42 mouse cellular contexts compared by ENCODE assay signal in genomic region chr16:32405716-32406115, GRCm38 (mm10). TPM values are rescaled to one million over a fixed set of nuclear protein-coding genes. Genes with fewer than 3 reads are reported as not detected.
"Had no signal": no experiment of that assay in that cellular context is flagged by ENCODE, and none has a peak within 500 bp of the region (broad histone marks: within the 10 kb centered on the region; RNA-seq: fewer than 3 reads in every experiment).

No protein-coding gene starts in this region.

- H3K4me3 ChIP-seq: limb, embryonic 10.5 days; limb, embryonic 12.5 days; limb, embryonic 13.5 days; limb, embryonic 15.5 days; liver, embryonic 12.5 days; liver, embryonic 13.5 days; liver, embryonic 15.5 days; lung, embryonic 15.5 days; megakaryocyte, embryonic 14.5 days; midbrain, embryonic 10.5 days; midbrain, embryonic 12.5 days; midbrain, embryonic 15.5 days; myocyte; neural tube, embryonic 12.5 days had no signal

- H3K36me3 ChIP-seq: limb, embryonic 10.5 days; limb, embryonic 12.5 days; limb, embryonic 13.5 days; limb, embryonic 15.5 days; liver, embryonic 12.5 days; liver, embryonic 13.5 days; liver, embryonic 15.5 days; lung, embryonic 15.5 days; midbrain, embryonic 10.5 days; midbrain, embryonic 12.5 days; midbrain, embryonic 15.5 days; neural tube, embryonic 12.5 days had no signal

- H3K27me3 ChIP-seq: limb, embryonic 12.5 days; limb, embryonic 13.5 days; limb, embryonic 15.5 days; liver, embryonic 12.5 days; liver, embryonic 13.5 days; liver, embryonic 15.5 days; lung, embryonic 15.5 days; midbrain, embryonic 12.5 days; midbrain, embryonic 15.5 days; neural tube, embryonic 12.5 days had no signal

- DNase-seq: left cerebral cortex, postnatal 4 days; liver; liver, embryonic 13.5 days; liver, postnatal 0 days; lung, adult 18-20 months; lung, adult 2 months; lung, embryonic 14.5 days; lung, postnatal 10 days; lung, postnatal 14 days; lung, postnatal 36 days; lung, postnatal 4 days; midbrain, embryonic 14.5 days had no signal

- ATAC-seq: liver, embryonic 12.5 days; liver, postnatal 0 days; lung, postnatal 0 days; midbrain, embryonic 15.5 days; midbrain, embryonic 16.5 days had no signal

- H3K9me3 ChIP-seq: limb, embryonic 10.5 days; limb, embryonic 12.5 days; limb, embryonic 13.5 days; limb, embryonic 15.5 days; liver, embryonic 12.5 days; liver, embryonic 13.5 days; liver, embryonic 15.5 days; lung, embryonic 15.5 days; midbrain, embryonic 10.5 days; midbrain, embryonic 12.5 days; midbrain, embryonic 15.5 days; neural tube, embryonic 12.5 days had no signal

- H3K4me1 ChIP-seq: limb, embryonic 13.5 days; limb, embryonic 15.5 days; liver, embryonic 12.5 days; liver, embryonic 13.5 days; liver, embryonic 15.5 days; lung, embryonic 15.5 days; midbrain, embryonic 10.5 days; midbrain, embryonic 12.5 days; midbrain, embryonic 15.5 days; neural tube, embryonic 12.5 days had no signal

- H3K9ac ChIP-seq: limb, embryonic 12.5 days; limb, embryonic 13.5 days; limb, embryonic 15.5 days; liver, embryonic 12.5 days; liver, embryonic 13.5 days; liver, embryonic 14.5 days; liver, embryonic 15.5 days; liver, postnatal 0 days; lung, embryonic 14.5 days; lung, embryonic 15.5 days; midbrain, embryonic 12.5 days; midbrain, embryonic 15.5 days; neural tube, embryonic 12.5 days had no signal

- H3K27ac ChIP-seq: limb, embryonic 10.5 days; limb, embryonic 12.5 days; limb, embryonic 13.5 days; limb, embryonic 15.5 days; liver, embryonic 12.5 days; liver, embryonic 13.5 days; liver, embryonic 14.5 days; liver, embryonic 15.5 days; lung, embryonic 15.5 days; macrophage; midbrain, embryonic 10.5 days; midbrain, embryonic 12.5 days; midbrain, embryonic 15.5 days; neural tube, embryonic 12.5 days had no signal

- H3K4me2 ChIP-seq: limb, embryonic 12.5 days; limb, embryonic 13.5 days; limb, embryonic 15.5 days; liver, embryonic 11.5 days; liver, embryonic 12.5 days; liver, embryonic 13.5 days; liver, embryonic 15.5 days; lung, embryonic 14.5 days; lung, embryonic 15.5 days; midbrain, embryonic 12.5 days; midbrain, embryonic 15.5 days; neural tube, embryonic 12.5 days had no signal

RNA-seq across cellular contexts. Expression of gene Tm4sf19, which starts 5.4 kb away (rescaled TPM):
- total RNA-seq: left cerebral cortex, postnatal 14 days; left cerebral cortex, postnatal 36 days; left cerebral cortex, postnatal 4 days; liver, adult 2 months; megakaryocyte progenitor cell, adult 5-6 weeks; megakaryocyte, adult 5-6 weeks; megakaryocyte-erythroid progenitor cell, adult 5-6 weeks; midbrain, postnatal 0 days; monocyte, adult 5-6 weeks had no signal
- polyA plus RNA-seq: limb, embryonic 10.5 days; limb, embryonic 11.5 days; limb, embryonic 12.5 days; limb, embryonic 13.5 days; liver, adult 2 months; liver, embryonic 11.5 days; liver, embryonic 12.5 days; liver, embryonic 13.5 days; liver, embryonic 15.5 days; liver, embryonic 16.5 days; liver, postnatal 0 days; lung, adult 2 months; lung, embryonic 14.5 days; lung, embryonic 15.5 days; lung, embryonic 16.5 days; lung, postnatal 0 days; midbrain, embryonic 10.5 days; midbrain, embryonic 12.5 days; midbrain, embryonic 14.5 days; midbrain, embryonic 15.5 days; midbrain, embryonic 16.5 days; midbrain, postnatal 0 days; neural tube, embryonic 11.5 days; neural tube, embryonic 12.5 days had no signal
